Mouse (Mus musculus): Measurements from ENCODE around the gene Odr4. TPM values are rescaled to one million over a fixed set of nuclear protein-coding genes. Genes with fewer than 3 reads are reported as not detected.

Gene Odr4
- polyA plus RNA-seq, 1 experiment: 28.7 TPM

GRCm38 (mm10) chr1:150393488-150393852 is 590 bp upstream of the Odr4 start:
- Histone ChIP-seq H3K27ac (ENCODE audit: insufficient read depth, low read length) (peak overlapping the region; percentile 8; the same call in 1 of the 2 replicates), H3K9ac (ENCODE audit: low read depth, poor library complexity, severe bottlenecking) (peak overlapping the region; percentile 74), H3K36me3 (ENCODE audit: control insufficient read depth, insufficient read depth, low read length, poor library complexity, severe bottlenecking) (peaks cover 25% of the 10 kb centered on the region), H3K9me3 (replicated peaks; ENCODE audit: control insufficient read depth, insufficient read depth, low read length, poor library complexity, severe bottlenecking) (no peaks in the 10 kb centered on the region), H3K4me3 (ENCODE audit: low read depth, low read length) (peak overlapping the region; percentile 72), H3K27me3 (ENCODE audit: control insufficient read depth, insufficient read depth, low read length, poor library complexity, severe bottlenecking) (no peaks in the 10 kb centered on the region), H3K4me1 (ENCODE audit: control insufficient read depth, insufficient read depth, low read length) (no peaks in the 10 kb centered on the region)
- TF ChIP-seq EP300 (IDR thresholded peaks at IDR 0.05; ENCODE audit: insufficient read depth, low read depth, low read length): no peak
- peak; percentile 4 for TF ChIP-seq POLR2A (IDR thresholded peaks at IDR 0.05; ENCODE audit: insufficient read depth, low read length)
- TF ChIP-seq CTCF (IDR thresholded peaks at IDR 0.05; ENCODE audit: low read depth, low read length): no peak

GRCm38 (mm10) chr1:150391931-150392637 is 796 bp downstream of the Odr4 start:
- Histone ChIP-seq H3K4me3 (ENCODE audit: low read depth, low read length) (peak overlapping the region; percentile 99), H3K4me1 (ENCODE audit: control insufficient read depth, insufficient read depth, low read length) (no peaks in the 10 kb centered on the region), H3K36me3 (ENCODE audit: control insufficient read depth, insufficient read depth, low read length, poor library complexity, severe bottlenecking) (peaks cover 19% of the 10 kb centered on the region), H3K27ac (ENCODE audit: insufficient read depth, low read length) (no peak overlapping the region), H3K9me3 (replicated peaks; ENCODE audit: control insufficient read depth, insufficient read depth, low read length, poor library complexity, severe bottlenecking) (no peaks in the 10 kb centered on the region), H3K27me3 (ENCODE audit: control insufficient read depth, insufficient read depth, low read length, poor library complexity, severe bottlenecking) (no peaks in the 10 kb centered on the region), H3K9ac (ENCODE audit: low read depth, poor library complexity, severe bottlenecking) (peak overlapping the region; percentile 70)
- TF ChIP-seq POLR2A (IDR thresholded peaks at IDR 0.05; ENCODE audit: insufficient read depth, low read length) (no peak), EP300 (IDR thresholded peaks at IDR 0.05; ENCODE audit: insufficient read depth, low read depth, low read length) (no peak), CTCF (IDR thresholded peaks at IDR 0.05; ENCODE audit: low read depth, low read length) (no peak)

DNA sequence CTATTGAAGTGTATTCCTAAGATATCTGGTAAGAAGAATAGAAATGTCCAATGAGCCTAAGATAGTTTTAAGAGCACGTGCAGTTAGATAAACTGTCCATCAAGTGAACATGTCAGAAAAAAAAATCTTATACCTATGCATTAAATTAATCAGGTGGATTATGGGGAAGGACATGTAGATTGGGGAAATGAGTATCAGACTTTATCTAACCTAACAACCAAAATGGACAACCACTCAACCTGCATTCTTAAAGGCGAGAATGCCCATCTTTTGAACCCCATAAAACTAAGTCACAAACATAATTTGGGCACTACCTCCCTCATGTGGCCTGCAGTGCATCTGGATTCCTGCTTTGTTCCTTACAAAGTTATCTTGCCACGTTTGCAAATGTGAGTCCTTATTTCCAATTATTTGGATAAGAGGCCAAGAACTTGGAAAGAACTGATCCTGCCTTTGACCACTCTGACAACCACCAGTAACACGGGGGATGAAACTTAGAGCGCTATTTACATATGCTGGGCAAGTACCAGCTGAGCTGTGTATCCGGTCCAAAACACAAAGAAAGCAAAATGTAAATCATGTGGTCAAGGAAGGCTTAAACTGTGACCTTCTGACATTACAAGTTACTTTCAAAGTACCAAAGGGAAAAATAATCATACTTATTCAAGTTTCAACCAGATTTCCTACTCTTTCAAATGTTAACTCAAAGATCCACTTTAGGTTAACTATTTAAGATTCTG is 3.3 kb downstream of the Odr4 start:
- Histone ChIP-seq H3K36me3 (ENCODE audit: control insufficient read depth, insufficient read depth, low read length, poor library complexity, severe bottlenecking) (no peaks in the 10 kb centered on the region; the same call in 1 of the 2 replicates), H3K9me3 (replicated peaks; ENCODE audit: control insufficient read depth, insufficient read depth, low read length, poor library complexity, severe bottlenecking) (no peaks in the 10 kb centered on the region), H3K4me3 (ENCODE audit: low read depth, low read length) (no peak overlapping the region), H3K4me1 (ENCODE audit: control insufficient read depth, insufficient read depth, low read length) (no peaks in the 10 kb centered on the region), H3K27me3 (ENCODE audit: control insufficient read depth, insufficient read depth, low read length, poor library complexity, severe bottlenecking) (no peaks in the 10 kb centered on the region), H3K27ac (ENCODE audit: insufficient read depth, low read length) (no peak overlapping the region), H3K9ac (ENCODE audit: low read depth, poor library complexity, severe bottlenecking) (no peak overlapping the region)
- no peak for TF ChIP-seq EP300 (IDR thresholded peaks at IDR 0.05; ENCODE audit: insufficient read depth, low read depth, low read length)
- TF ChIP-seq POLR2A (IDR thresholded peaks at IDR 0.05; ENCODE audit: insufficient read depth, low read length): no peak
- TF ChIP-seq CTCF (IDR thresholded peaks at IDR 0.05; ENCODE audit: low read depth, low read length): no peak

- TF ChIP-seq EP300 (IDR thresholded peaks at IDR 0.05; ENCODE audit: insufficient read depth, low read depth, low read length) (no peak), POLR2A (IDR thresholded peaks at IDR 0.05; ENCODE audit: insufficient read depth, low read length) (no peak), CTCF (IDR thresholded peaks at IDR 0.05; ENCODE audit: low read depth, low read length) (no peak)
- H3K36me3 ChIP-seq (ENCODE audit: control insufficient read depth, insufficient read depth, low read length, poor library complexity, severe bottlenecking): peaks cover 5% of the 10 kb centered on the region
- H3K27ac ChIP-seq (ENCODE audit: insufficient read depth, low read length): no peak overlapping the region
- H3K9ac ChIP-seq (ENCODE audit: low read depth, poor library complexity, severe bottlenecking): no peak overlapping the region
- H3K9me3 ChIP-seq (replicated peaks; ENCODE audit: control insufficient read depth, insufficient read depth, low read length, poor library complexity, severe bottlenecking): no peaks in the 10 kb centered on the region
- H3K27me3 ChIP-seq (ENCODE audit: control insufficient read depth, insufficient read depth, low read length, poor library complexity, severe bottlenecking): no peaks in the 10 kb centered on the region
- no peak overlapping the region for H3K4me3 ChIP-seq (ENCODE audit: low read depth, low read length)
- no peaks in the 10 kb centered on the region for H3K4me1 ChIP-seq (ENCODE audit: control insufficient read depth, insufficient read depth, low read length)
Observed at GRCm38 (mm10) chr1:150387572-150387971, 5.3 kb downstream of the Odr4 start.

GRCm38 (mm10) chr1:150384138-150384537 is 8.7 kb downstream of the Odr4 start:
- Histone ChIP-seq H3K9me3 (replicated peaks; ENCODE audit: control insufficient read depth, insufficient read depth, low read length, poor library complexity, severe bottlenecking) (no peaks in the 10 kb centered on the region), H3K27ac (ENCODE audit: insufficient read depth, low read length) (no peak overlapping the region), H3K4me1 (ENCODE audit: control insufficient read depth, insufficient read depth, low read length) (no peaks in the 10 kb centered on the region), H3K36me3 (ENCODE audit: control insufficient read depth, insufficient read depth, low read length, poor library complexity, severe bottlenecking) (peaks cover 5% of the 10 kb centered on the region), H3K27me3 (ENCODE audit: control insufficient read depth, insufficient read depth, low read length, poor library complexity, severe bottlenecking) (no peaks in the 10 kb centered on the region), H3K9ac (ENCODE audit: low read depth, poor library complexity, severe bottlenecking) (no peak overlapping the region), H3K4me3 (ENCODE audit: low read depth, low read length) (no peak overlapping the region)
- TF ChIP-seq EP300 (IDR thresholded peaks at IDR 0.05; ENCODE audit: insufficient read depth, low read depth, low read length) (no peak), CTCF (IDR thresholded peaks at IDR 0.05; ENCODE audit: low read depth, low read length) (no peak), POLR2A (IDR thresholded peaks at IDR 0.05; ENCODE audit: insufficient read depth, low read length) (no peak)

DNA sequence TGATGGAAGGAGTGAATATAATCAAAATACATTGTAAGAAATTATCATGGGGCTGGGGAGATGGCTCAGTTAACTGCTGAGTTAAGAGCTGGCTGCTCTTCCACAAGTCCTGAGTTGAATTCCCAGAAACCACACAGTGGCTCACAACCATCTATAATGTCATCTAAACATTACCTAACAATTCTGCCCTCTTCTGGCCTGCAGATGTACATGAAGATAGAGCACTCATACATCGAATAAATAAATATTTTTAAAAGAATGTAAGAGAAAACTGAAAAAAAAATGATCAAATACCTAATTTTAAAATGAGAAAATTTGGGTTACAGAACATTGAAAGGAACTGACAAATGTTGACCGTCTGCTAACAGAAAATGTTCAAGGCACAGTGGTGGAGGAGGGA is 18.6 kb downstream of the Odr4 start:
- Histone ChIP-seq H3K9ac (ENCODE audit: low read depth, poor library complexity, severe bottlenecking) (no peak overlapping the region), H3K27me3 (ENCODE audit: control insufficient read depth, insufficient read depth, low read length, poor library complexity, severe bottlenecking) (no peaks in the 10 kb centered on the region), H3K4me3 (ENCODE audit: low read depth, low read length) (no peak overlapping the region), H3K27ac (ENCODE audit: insufficient read depth, low read length) (no peak overlapping the region), H3K4me1 (ENCODE audit: control insufficient read depth, insufficient read depth, low read length) (no peaks in the 10 kb centered on the region), H3K36me3 (ENCODE audit: control insufficient read depth, insufficient read depth, low read length, poor library complexity, severe bottlenecking) (peaks cover 3% of the 10 kb centered on the region; the same call in 1 of the 2 replicates), H3K9me3 (replicated peaks; ENCODE audit: control insufficient read depth, insufficient read depth, low read length, poor library complexity, severe bottlenecking) (no peaks in the 10 kb centered on the region)
- TF ChIP-seq EP300 (IDR thresholded peaks at IDR 0.05; ENCODE audit: insufficient read depth, low read depth, low read length) (no peak), POLR2A (IDR thresholded peaks at IDR 0.05; ENCODE audit: insufficient read depth, low read length) (no peak), CTCF (IDR thresholded peaks at IDR 0.05; ENCODE audit: low read depth, low read length) (no peak)
